Mouse (Mus musculus): Measurements from ENCODE around the gene Tmub2. TPM values are rescaled to one million over a fixed set of nuclear protein-coding genes. Genes with fewer than 3 reads are reported as not detected.

Gene Tmub2
- polyA plus RNA-seq, 1 experiment from 2014 or later: 20.8 TPM

DNA sequence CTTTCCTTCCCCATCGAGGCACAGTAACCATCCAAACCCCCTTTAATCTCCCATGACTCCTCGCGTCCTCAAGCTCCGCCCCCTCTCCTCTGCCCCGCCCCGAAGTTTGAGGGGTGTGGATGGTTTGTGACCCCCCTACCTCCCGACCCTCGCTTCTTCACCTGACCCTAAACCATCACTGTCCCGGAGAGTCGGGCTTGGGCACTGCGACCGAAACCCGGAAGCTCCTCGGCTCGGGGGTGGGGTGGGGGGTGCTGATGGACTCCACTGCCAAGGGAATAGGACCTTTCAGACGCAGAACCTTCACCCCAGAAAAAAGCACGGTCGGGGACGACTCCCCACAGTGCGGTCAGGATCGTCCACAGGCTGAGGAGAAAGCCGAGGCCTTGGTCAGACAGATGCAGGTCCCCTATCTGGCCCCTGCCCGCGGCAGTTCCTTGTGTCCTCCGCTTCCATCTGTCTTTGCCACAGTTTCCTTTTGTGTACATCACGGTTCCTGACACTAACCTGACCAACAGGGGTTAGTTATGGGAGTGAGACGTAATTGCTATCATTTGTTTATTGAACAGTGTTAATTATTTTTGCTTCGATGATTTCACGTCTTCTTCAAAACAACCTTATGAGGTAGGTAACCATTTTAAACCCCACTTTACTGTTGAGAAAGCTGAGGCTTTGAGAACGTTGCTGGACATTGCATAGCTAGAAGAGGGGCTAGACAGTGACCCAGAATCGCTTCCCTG, 534 bp downstream of the Tmub2 start:
- H3K9ac ChIP-seq (replicated peaks): peak overlapping the region; percentile 91
- TF ChIP-seq CTCF (IDR thresholded peaks at IDR 0.05; ENCODE audit: low read depth) (no peak), EP300 (IDR thresholded peaks at IDR 0.05; ENCODE audit: low read depth) (no peak)
- H3K9me3 ChIP-seq (ENCODE audit: low read length): no peaks in the 10 kb centered on the region
- peak; percentile 71 for ATAC-seq
- no peaks in the 10 kb centered on the region for H3K27me3 ChIP-seq (ENCODE audit: insufficient read depth, low read length)
- 2% methylated on average over 31 of the region's 31 CpGs for WGBS (ENCODE audit: insufficient replicate concordance)
- peak overlapping the region; percentile 90 for H3K4me3 ChIP-seq (ENCODE audit: low read depth, low read length)
- H3K4me1 ChIP-seq (ENCODE audit: insufficient read depth): peaks cover 15% of the 10 kb centered on the region
- no peak for DNase-seq
- peaks cover 24% of the 10 kb centered on the region for H3K36me3 ChIP-seq (replicated peaks; ENCODE audit: insufficient read depth, low read length)
- peak overlapping the region; percentile 87 for H3K27ac ChIP-seq (ENCODE audit: low read depth)
- peak overlapping the region; percentile 95 for H3K4me2 ChIP-seq (ENCODE audit: low read depth, low read length)

DNA sequence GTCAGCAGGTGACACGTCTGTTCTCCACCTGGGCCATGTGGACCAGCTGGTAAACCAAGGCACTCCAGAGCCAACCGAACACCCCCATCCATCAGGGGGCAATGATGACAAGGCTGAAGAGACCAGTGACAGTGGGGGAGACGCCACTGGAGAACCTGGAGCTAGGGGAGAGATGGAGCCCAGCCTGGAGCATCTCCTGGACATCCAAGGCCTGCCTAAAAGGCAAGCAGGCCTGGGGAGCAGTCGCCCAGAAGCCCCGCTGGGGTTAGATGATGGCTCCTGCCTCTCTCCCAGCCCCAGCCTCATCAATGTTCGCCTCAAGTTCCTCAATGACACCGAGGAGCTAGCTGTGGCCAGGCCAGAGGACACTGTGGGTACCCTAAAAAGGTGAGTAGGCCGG, 2.8 kb downstream of the Tmub2 start:
- ATAC-seq (no peak), DNase-seq (no peak)
- Histone ChIP-seq H3K27ac (ENCODE audit: low read depth) (no peak overlapping the region), H3K4me1 (ENCODE audit: insufficient read depth) (peaks cover 15% of the 10 kb centered on the region), H3K9me3 (ENCODE audit: low read length) (no peaks in the 10 kb centered on the region), H3K9ac (replicated peaks) (no peak overlapping the region), H3K4me2 (ENCODE audit: low read depth, low read length) (no peak overlapping the region), H3K4me3 (ENCODE audit: low read depth, low read length) (no peak overlapping the region), H3K27me3 (ENCODE audit: insufficient read depth, low read length) (no peaks in the 10 kb centered on the region), H3K36me3 (replicated peaks; ENCODE audit: insufficient read depth, low read length) (peaks cover 43% of the 10 kb centered on the region)
- TF ChIP-seq CTCF (IDR thresholded peaks at IDR 0.05; ENCODE audit: low read depth) (no peak), EP300 (IDR thresholded peaks at IDR 0.05; ENCODE audit: low read depth) (no peak)
- 90% methylated on average over 8 of the region's 8 CpGs for WGBS (ENCODE audit: insufficient replicate concordance)

DNA sequence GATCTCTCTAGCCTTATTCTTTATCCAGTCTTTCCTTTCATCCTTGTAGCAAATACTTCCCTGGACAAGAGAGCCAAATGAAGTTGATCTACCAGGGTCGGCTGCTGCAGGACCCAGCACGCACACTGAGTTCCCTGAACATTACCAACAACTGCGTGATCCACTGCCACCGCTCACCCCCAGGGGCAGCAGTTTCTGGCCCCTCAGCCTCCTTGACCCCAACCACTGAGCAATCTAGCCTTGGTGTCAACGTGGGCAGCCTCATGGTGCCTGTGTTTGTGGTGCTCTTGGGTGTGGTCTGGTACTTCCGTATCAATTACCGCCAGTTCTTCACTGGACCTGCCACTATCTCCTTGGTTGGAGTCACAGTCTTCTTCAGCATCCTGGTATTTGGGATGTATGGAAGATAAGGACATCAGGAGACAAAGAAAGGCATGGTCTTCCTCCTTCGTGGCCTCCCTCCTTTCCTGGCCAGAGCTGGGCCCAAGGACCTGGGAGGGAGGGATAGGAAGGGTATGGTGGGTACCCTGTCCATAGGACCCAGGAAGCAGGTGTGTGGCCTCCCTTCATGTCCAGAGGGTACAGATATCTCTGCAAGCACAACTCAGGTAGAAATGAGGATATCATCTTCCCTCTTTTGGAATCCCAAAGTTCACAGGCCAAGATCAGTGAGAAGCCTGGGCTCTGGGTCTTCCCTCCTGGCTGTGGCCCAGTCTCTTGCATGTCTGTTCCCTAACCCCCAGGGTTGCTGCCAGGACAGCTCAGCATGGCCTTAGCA, 3.5 kb downstream of the Tmub2 start:
- H3K27ac ChIP-seq (ENCODE audit: low read depth): 0 out of 2 replicates have a peak overlapping the region, but pooled peaks have one; percentile 2
- TF ChIP-seq EP300 (IDR thresholded peaks at IDR 0.05; ENCODE audit: low read depth) (no peak), CTCF (IDR thresholded peaks at IDR 0.05; ENCODE audit: low read depth) (no peak)

DNA sequence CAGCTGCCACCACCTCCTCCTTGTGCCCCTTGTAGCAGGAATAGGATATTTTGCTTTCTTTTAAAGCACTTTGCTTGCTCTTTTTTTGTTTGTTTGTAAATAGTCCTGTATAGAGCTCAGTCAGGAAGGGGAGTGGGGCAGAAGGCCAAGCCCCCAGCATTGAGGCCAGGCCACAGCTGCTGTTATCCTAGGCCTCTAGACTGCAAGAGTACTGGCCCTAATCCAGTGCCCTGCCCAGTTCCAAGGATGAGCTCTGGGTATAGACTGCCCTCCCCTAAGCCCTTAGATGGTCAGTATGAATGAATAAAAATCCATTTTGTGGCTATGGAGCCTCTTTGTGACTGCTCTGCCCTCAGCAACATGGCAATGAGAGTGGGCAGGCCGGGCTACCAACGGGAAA, 4.2 kb downstream of the Tmub2 start:
- Histone ChIP-seq H3K27me3 (ENCODE audit: insufficient read depth, low read length) (no peaks in the 10 kb centered on the region), H3K4me3 (ENCODE audit: low read depth, low read length) (no peak overlapping the region), H3K9ac (replicated peaks) (no peak overlapping the region), H3K9me3 (ENCODE audit: low read length) (no peaks in the 10 kb centered on the region), H3K36me3 (replicated peaks; ENCODE audit: insufficient read depth, low read length) (peaks cover 54% of the 10 kb centered on the region), H3K4me1 (ENCODE audit: insufficient read depth) (peaks cover 15% of the 10 kb centered on the region), H3K27ac (ENCODE audit: low read depth) (0 out of 2 replicates have a peak overlapping the region, but pooled peaks have one; percentile 2), H3K4me2 (ENCODE audit: low read depth, low read length) (no peak overlapping the region)
- DNase-seq (no peak), ATAC-seq (no peak)
- no peak for TF ChIP-seq CTCF (IDR thresholded peaks at IDR 0.05; ENCODE audit: low read depth)
- no peak for TF ChIP-seq EP300 (IDR thresholded peaks at IDR 0.05; ENCODE audit: low read depth)
- 80% methylated on average over 2 of the region's 2 CpGs for WGBS (ENCODE audit: insufficient replicate concordance)

More for the DNA sequence above, 3.5 kb downstream of the Tmub2 start:
- WGBS (ENCODE audit: insufficient replicate concordance): 80% methylated on average over 8 of the region's 8 CpGs
- H3K9me3 ChIP-seq (ENCODE audit: low read length): no peaks in the 10 kb centered on the region
- H3K4me2 ChIP-seq (ENCODE audit: low read depth, low read length): no peak overlapping the region
- no peak overlapping the region for H3K9ac ChIP-seq (replicated peaks)
- peaks cover 48% of the 10 kb centered on the region for H3K36me3 ChIP-seq (replicated peaks; ENCODE audit: insufficient read depth, low read length)
- ATAC-seq: no peak
- peaks cover 15% of the 10 kb centered on the region for H3K4me1 ChIP-seq (ENCODE audit: insufficient read depth)
- DNase-seq: no peak
- no peak overlapping the region for H3K4me3 ChIP-seq (ENCODE audit: low read depth, low read length)
- H3K27me3 ChIP-seq (ENCODE audit: insufficient read depth, low read length): no peaks in the 10 kb centered on the region

DNA sequence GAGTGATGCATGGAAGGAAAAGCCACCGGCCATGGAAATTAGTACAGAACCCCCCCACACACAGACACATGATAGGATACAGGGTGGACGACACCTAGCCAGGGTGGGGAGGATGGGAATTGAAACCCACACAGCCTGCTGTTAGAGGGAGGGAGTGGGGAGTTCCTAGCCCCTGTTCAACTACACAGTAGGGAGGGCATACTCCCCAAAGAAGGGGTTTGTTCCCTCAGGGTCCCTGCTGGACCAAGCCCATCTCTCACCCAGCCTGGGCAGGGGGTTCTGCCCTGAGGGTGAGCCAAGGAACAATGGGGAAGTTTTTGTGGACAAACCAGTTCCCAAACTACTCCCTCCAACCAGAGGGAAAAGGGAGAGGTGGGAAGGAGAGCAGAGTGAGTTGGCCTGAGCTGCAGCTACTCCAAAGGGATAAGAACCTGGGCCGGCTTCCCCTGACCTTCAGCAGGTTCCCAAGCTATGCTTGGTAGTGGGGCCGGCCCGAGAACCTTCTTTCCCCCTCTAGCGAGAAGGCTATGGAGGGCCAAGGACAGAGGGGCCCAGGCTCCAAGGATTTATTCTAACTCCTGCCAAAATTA, 4.9 kb downstream of the Tmub2 start:
- ATAC-seq (no peak), DNase-seq (no peak)
- H3K27ac ChIP-seq (ENCODE audit: low read depth): no peak overlapping the region
- no peaks in the 10 kb centered on the region for H3K27me3 ChIP-seq (ENCODE audit: insufficient read depth, low read length)
- peaks cover 11% of the 10 kb centered on the region for H3K4me1 ChIP-seq (ENCODE audit: insufficient read depth)
- H3K4me2 ChIP-seq (ENCODE audit: low read depth, low read length): no peak overlapping the region
- H3K9me3 ChIP-seq (ENCODE audit: low read length): no peaks in the 10 kb centered on the region
- no peak overlapping the region for H3K9ac ChIP-seq (replicated peaks)
- no peak overlapping the region for H3K4me3 ChIP-seq (ENCODE audit: low read depth, low read length)
- H3K36me3 ChIP-seq (replicated peaks; ENCODE audit: insufficient read depth, low read length): peaks cover 61% of the 10 kb centered on the region
- TF ChIP-seq CTCF (IDR thresholded peaks at IDR 0.05; ENCODE audit: low read depth) (no peak), EP300 (IDR thresholded peaks at IDR 0.05; ENCODE audit: low read depth) (no peak)
- 68% methylated on average over 6 of the region's 6 CpGs for WGBS (ENCODE audit: insufficient replicate concordance)

DNA sequence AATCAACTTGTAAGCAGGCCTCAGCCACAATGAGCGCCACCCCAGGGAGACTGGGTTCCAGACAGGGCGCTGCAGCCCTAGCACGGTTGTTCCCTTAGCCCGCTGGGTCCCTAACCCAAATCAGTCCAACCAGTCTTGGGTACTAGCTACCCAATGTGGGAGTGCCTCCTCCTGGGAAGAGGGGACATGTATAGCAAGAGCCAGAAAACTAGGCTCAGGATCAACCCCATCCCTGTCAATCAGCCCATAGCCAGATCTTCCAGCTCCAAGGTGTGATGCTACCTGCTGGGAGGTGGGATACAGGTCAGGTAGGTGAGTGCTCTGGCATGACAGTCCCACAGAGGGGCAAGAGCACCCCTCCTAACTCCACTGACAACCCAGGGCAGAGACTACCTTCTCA, 5.4 kb downstream of the Tmub2 start:
- Histone ChIP-seq H3K36me3 (replicated peaks; ENCODE audit: insufficient read depth, low read length) (peaks cover 62% of the 10 kb centered on the region), H3K9me3 (ENCODE audit: low read length) (no peaks in the 10 kb centered on the region), H3K4me1 (ENCODE audit: insufficient read depth) (peaks cover 14% of the 10 kb centered on the region), H3K9ac (replicated peaks) (no peak overlapping the region), H3K27ac (ENCODE audit: low read depth) (no peak overlapping the region), H3K4me2 (ENCODE audit: low read depth, low read length) (no peak overlapping the region), H3K27me3 (ENCODE audit: insufficient read depth, low read length) (no peaks in the 10 kb centered on the region), H3K4me3 (ENCODE audit: low read depth, low read length) (no peak overlapping the region)
- ATAC-seq (no peak), DNase-seq (no peak)
- 85% methylated on average over 4 of the region's 4 CpGs for WGBS (ENCODE audit: insufficient replicate concordance)
- TF ChIP-seq CTCF (IDR thresholded peaks at IDR 0.05; ENCODE audit: low read depth) (no peak), EP300 (IDR thresholded peaks at IDR 0.05; ENCODE audit: low read depth) (no peak)
